Mouse (Mus musculus): ENCODE data around the gene Ralgps2.

The Ralgps2 gene

GRCm38 (mm10) chr1:156770845-156771244 is 168.6 kb downstream of the Ralgps2 start:
- no peak for DNase-seq (ENCODE audit: low spot score in 2 of 2)

GRCm38 (mm10) chr1:156769621-156770297 is 169.7 kb downstream of the Ralgps2 start:
- DNase-seq (ENCODE audit: low spot score in 2 of 2), result no peak

- DNase-seq (ENCODE audit: low spot score in 2 of 2), result no peak
Observed at GRCm38 (mm10) chr1:156769163-156769562, 170.3 kb downstream of the Ralgps2 start.

GRCm38 (mm10) chr1:156765311-156765710 is 174.1 kb downstream of the Ralgps2 start:
- no peak for DNase-seq (ENCODE audit: low spot score in 2 of 2)

- DNase-seq (ENCODE audit: low spot score in 2 of 2), result no peak
Observed at GRCm38 (mm10) chr1:156764584-156764983, 174.8 kb downstream of the Ralgps2 start.

GRCm38 (mm10) chr1:156763280-156763679 is 176.1 kb downstream of the Ralgps2 start:
- DNase-seq (ENCODE audit: low spot score in 2 of 2), result no peak

GRCm38 (mm10) chr1:156761430-156761801 is 178.0 kb downstream of the Ralgps2 start:
- DNase-seq (ENCODE audit: low spot score in 2 of 2), result no peak

GRCm38 (mm10) chr1:156760549-156761429 is 178.6 kb downstream of the Ralgps2 start:
- DNase-seq (ENCODE audit: low spot score in 2 of 2), result no peak

GRCm38 (mm10) chr1:156758326-156758725 is 181.1 kb downstream of the Ralgps2 start:
- no peak for DNase-seq (ENCODE audit: low spot score in 2 of 2)

GRCm38 (mm10) chr1:156754608-156755413 is 184.6 kb downstream of the Ralgps2 start:
- no peak for DNase-seq (ENCODE audit: low spot score in 2 of 2)
